Mouse (Mus musculus): ENCODE results near the gene Ankdd1a. TPM values are rescaled to one million over a fixed set of nuclear protein-coding genes. Genes with fewer than 3 reads are reported as not detected.

Gene Ankdd1a
- polyA plus RNA-seq (2015; fragmentation: Nextera tagmentation; extraction: Ambion mirVana), result 0.10 TPM in 1 of 2 replicates, not detected in the other

DNA sequence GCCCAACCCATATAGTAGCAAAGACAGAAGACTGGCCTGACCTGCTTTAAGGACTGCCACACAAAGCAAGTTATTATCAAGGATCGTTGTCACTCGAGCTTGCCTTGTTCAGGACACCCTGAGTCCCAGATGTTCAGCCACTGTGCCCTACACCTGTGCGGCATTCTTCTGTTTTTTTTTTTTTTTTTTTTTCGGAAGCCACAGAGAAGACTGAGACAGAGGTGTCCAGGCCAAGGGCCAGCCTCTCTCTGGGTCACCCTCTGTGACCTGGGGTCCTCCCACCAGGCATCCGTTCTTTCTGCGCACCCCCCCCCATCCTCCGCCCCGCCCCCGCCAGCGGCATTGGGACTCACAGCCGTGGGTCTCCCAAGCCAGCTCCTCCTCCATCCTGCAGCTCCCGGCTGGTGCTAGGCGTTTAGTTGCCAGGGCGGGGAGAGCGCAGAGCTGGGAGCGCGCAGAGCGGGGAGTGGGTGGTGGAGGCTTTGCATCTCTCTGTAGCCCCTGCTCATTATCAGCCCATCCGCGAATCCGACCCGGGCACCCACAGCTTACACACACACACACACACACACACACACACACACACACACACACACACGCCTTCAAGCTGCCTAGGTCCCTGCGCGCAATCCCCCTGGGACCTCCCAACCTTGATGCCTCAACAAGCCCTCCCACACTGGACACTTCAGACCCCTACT, at the start of gene Ankdd1a:
Ankdd1a (minus strand) TSS at position 387 of the 698 bp plus-strand sequence.

DNA sequence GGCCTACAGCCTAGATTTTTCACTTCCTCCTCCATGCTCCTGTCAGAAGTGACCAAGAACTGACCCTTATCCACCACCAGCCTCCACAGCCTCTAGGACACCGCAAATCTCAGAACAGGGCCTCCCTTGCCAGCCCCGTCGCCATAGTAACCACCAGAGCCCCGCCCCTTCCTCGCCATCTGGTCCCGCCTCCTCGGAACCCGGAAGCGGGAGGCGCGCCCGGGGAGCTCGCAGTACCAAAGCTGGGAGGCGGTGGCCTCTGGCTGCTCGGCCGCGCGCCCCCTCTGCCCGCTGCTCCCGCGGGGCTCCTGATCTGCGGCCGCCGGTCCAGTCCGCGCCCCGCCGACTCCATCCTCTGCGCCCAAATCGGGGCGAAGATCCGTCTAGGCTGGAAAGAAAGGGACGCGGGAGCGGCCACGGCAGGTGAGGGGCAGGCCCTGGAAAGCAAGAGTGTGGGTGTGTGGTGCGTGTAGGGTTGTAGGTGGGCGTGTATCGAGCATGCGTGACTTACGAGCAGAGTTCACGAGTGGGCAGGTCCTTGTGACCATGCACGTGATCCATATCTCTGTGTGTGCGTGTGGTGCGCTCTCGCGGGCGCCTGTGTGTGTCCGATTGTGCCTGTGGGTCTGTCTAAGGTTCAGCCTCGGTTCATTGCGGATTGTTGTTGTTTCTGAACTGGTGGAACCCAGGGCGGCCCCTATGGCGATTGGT, 59.1 kb downstream of the Ankdd1a start, which contains the start of gene Spg21:
Spg21 (plus strand) TSS at position 216 of the 711 bp plus-strand sequence.

Other genes with a start within 250 kb of the Ankdd1a start
- gene Clpx, start 225.9 kb downstream of the Ankdd1a start, polyA plus RNA-seq (2015; fragmentation: Nextera tagmentation; extraction: Ambion mirVana), result 52.5 and 74.9 TPM in 2 replicates
- gene Pdcd7, start 174.1 kb downstream of the Ankdd1a start, polyA plus RNA-seq (2015; fragmentation: Nextera tagmentation; extraction: Ambion mirVana), result 8.5 and 11.2 TPM in 2 replicates
- 0.09 and 0.10 TPM in 2 replicates for gene Ubap1l, start 159.2 kb downstream of the Ankdd1a start, polyA plus RNA-seq (2015; fragmentation: Nextera tagmentation; extraction: Ambion mirVana)
- 0.26 and 0.35 TPM in 2 replicates for gene Kbtbd13, start 128.5 kb downstream of the Ankdd1a start, polyA plus RNA-seq (2015; fragmentation: Nextera tagmentation; extraction: Ambion mirVana)
- 3.5 and 4.7 TPM in 2 replicates for gene Rasl12, start 121.7 kb downstream of the Ankdd1a start, polyA plus RNA-seq (2015; fragmentation: Nextera tagmentation; extraction: Ambion mirVana)
- 1.3 TPM in 1 of 2 replicates, not detected in the other for gene Slc51b, start 97.2 kb downstream of the Ankdd1a start, polyA plus RNA-seq (2015; fragmentation: Nextera tagmentation; extraction: Ambion mirVana)
- 11.7 and 17.8 TPM in 2 replicates for gene Mtfmt, start 84.4 kb downstream of the Ankdd1a start, polyA plus RNA-seq (2015; fragmentation: Nextera tagmentation; extraction: Ambion mirVana)
- 85.8 and 102 TPM in 2 replicates for gene Spg21, start 59.2 kb downstream of the Ankdd1a start, polyA plus RNA-seq (2015; fragmentation: Nextera tagmentation; extraction: Ambion mirVana)
- gene Plekho2, start 59.8 kb upstream of the Ankdd1a start, polyA plus RNA-seq (2015; fragmentation: Nextera tagmentation; extraction: Ambion mirVana), result 21.8 and 32.3 TPM in 2 replicates
- gene Pif1, start 67.0 kb upstream of the Ankdd1a start, polyA plus RNA-seq (2015; fragmentation: Nextera tagmentation; extraction: Ambion mirVana), result 1.6 and 2.4 TPM in 2 replicates
- 17.9 and 26.3 TPM in 2 replicates for gene Rbpms2, start 109.5 kb upstream of the Ankdd1a start, polyA plus RNA-seq (2015; fragmentation: Nextera tagmentation; extraction: Ambion mirVana)
- gene Oaz2, start 147.8 kb upstream of the Ankdd1a start, polyA plus RNA-seq (2015; fragmentation: Nextera tagmentation; extraction: Ambion mirVana), result 278 and 284 TPM in 2 replicates